Mouse (Mus musculus) embryo, embryonic 11.5 days (tissue): Measurements from ENCODE around the gene Zfp91.
"Not testable (repeated sequence)": the region's sequence is repeated elsewhere in the genome, so short reads cannot be mapped to it uniquely, and the experiment has no call there.

Experiments
- DNase-seq: peaks from one replicate; pipeline ENCODE4 v3.0.0-alpha.2; 2012; ENCODE audit warnings: low read depth, low spot score

Gene Zfp91

GRCm38 (mm10) chr19:12794056-12795044, 1.6 kb downstream of the Zfp91 start:
- peak; percentile 82 for DNase-seq

DNA sequence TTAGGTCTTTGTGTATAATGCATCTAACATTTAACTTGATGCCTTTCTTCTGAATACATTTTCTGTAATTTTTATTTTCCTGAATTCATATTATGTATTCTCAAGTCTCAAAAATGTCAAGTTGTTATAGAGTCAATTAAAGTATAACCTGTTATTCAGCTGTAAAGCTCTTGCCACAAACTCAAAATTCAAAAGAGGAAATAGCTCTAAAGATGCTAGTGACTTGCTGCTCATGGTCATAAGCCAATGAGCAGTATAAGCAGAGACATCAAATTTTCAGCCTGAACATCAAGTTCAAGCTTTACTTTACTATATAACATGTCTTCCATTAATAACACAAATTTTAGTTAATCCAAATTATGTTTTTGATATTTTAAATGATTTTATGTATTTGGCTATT, 3.6 kb downstream of the Zfp91 start:
- no peak for DNase-seq

DNA sequence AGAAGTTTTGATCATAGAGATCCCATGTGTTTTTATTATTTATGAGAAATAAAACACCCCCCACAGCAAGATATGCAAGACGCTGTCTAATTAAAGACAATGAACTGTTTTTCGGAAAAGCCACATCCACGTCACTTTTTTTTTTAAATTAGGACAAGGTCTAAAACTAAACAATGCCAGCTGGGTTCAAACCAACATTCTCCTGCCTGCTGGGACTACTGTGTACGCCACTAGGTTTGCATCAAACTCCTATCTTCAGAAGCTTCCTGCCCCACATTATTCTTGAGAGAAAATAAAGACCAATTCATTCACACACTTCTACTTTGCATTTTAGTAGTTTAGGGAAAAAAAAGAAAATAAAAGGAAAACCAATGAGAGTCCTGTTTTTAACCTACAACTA, 8.2 kb downstream of the Zfp91 start:
- no peak for DNase-seq

GRCm38 (mm10) chr19:12786803-12787395, 9.0 kb downstream of the Zfp91 start:
- no peak for DNase-seq

DNA sequence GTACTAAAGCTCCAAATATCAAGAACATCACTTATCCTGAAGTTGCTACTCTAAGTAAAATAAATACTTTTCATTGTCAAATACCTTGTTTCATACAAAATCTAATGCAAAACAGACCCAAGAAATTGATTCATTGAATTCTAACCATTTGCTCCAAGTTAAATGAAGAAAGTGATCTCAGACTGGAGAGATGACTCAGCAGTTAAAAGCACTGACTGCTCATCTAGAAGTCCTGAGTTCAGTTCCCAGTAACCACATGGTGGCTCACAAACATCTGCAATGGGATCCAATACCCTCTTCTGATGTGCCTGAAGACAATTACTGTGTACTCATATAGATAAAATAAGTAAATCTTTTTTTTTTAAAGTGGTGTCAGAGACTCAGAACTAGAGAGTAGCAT, 15.5 kb downstream of the Zfp91 start:
- DNase-seq, result no peak

- DNase-seq, result no peak
These were observed 25.0 kb downstream of the Zfp91 start for GRCm38 (mm10) chr19:12770888-12771287.

DNA sequence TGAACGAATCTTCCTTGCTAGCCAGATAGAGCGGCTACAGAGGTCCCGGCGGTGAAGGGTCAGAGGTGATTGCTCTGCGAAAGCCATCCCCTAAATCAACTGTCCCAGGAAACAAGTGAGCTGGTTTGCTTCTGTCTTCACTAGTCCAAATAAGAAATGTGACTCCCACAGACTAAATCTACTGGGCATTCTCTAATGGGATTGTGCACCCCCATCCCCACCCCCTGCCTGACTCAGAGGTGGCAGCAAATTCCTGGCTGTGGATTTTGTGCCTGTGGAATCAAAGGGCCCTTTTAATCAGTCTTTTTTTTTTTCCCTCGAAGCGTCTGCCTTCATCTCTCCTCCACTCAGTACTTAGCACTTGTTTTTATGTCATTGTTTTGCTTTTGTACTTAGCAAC, 30.6 kb downstream of the Zfp91 start, which contains the start of gene Cntf:
Gene Cntf, minus strand, starts transcription at position 325 of the 400 bp plus-strand sequence.
- no peak for DNase-seq

DNA sequence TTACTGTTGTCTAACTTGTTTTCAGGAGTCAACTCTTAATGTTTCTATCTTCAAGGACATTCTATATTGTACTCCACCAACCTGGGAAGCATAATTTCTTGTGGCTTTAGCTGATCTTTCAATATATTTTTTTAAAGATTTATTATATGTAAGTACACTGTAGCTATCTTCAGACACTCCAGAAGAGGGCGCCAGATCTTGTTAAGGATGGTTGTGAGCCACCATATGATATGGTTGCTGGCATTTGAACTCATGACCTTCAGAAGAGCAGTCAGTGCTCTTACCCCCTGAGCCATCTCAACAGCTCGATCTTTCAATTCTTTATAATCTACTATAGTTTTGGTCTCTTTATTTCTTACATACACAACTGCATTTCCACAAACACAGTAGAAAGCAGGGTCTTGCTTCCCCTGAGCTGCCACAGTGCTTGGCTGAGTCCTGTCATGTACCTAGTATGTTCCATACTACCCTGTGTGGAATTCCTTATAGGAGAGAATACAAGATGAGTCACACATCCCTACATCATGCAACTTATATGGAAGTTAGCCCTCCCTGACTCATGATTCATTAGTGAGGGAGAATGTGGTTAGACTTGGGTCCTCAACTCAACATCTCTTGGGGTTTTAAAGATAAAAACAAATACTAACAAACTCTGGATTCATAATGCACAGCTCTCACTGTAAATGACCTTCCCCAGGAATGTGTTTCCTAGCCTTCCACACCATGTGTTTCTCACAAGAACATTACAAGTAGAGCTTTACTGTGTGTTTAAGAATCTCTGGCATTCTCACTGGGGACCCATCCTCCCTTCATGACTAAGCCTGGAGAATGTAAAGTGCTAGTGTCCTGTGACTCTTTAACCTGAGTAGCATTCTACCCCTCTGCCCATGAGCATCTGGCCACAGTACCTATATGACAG, 33.5 kb downstream of the Zfp91 start:
- no peak for DNase-seq

GRCm38 (mm10) chr19:12759656-12760055, 36.3 kb downstream of the Zfp91 start:
- no peak for DNase-seq

DNA sequence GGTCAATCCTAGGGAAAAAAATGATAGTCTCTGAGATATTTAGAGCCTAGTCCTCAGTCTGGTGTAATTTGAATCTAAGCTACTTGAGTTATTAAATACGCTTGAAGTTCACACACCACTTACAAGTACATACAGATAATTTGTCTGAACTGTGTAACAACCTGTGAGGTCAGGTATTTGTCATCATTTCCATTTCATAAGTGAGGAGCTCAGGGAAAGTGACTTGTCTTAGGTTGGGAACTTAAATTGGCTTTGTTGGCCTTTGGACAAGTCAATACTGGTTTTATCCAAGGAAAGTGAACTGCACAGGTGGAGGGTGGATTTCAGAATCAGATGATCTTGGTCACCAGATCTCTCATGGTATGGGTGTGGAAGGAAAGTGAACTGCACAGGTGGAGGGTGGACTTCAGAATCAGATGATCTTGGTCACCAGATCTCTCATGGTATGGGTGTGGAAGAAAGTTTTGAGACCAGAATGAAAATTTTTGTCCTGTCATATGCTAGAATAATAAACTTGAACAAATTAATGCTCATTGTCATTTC, 36.9 kb downstream of the Zfp91 start:
- DNase-seq, result no peak

- no peak for DNase-seq
These were observed 39.6 kb downstream of the Zfp91 start for GRCm38 (mm10) chr19:12756286-12756685.

GRCm38 (mm10) chr19:12731950-12732349, 64.0 kb downstream of the Zfp91 start:
- no peak for DNase-seq

DNA sequence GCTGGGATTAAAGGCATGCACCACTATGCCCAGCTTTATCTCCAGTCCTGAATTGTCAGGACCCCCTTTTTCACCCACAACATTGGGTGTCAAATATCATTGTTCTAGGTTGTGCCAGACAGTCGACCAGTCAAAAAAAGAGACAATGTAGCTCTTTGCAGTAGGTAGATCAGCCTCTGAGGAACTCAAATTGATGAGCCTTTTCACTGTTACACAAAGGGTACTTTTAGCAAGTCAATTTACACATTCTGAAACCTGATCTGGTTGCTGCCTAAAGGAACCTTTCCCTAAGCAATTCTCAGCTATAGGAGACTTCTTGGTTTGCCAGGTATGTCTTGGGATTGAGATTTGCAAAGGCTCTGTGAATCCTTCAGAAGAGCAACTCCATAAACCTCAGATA, 64.9 kb downstream of the Zfp91 start:
- DNase-seq, result no peak

- no peak for DNase-seq
These were observed 70.1 kb downstream of the Zfp91 start for GRCm38 (mm10) chr19:12725851-12726250.

GRCm38 (mm10) chr19:12722308-12722707, 73.6 kb downstream of the Zfp91 start:
- DNase-seq, result no peak

GRCm38 (mm10) chr19:12721596-12721995, 74.3 kb downstream of the Zfp91 start:
- DNase-seq, result not testable (repeated sequence)

- not testable (repeated sequence) for DNase-seq
These were observed 75.0 kb downstream of the Zfp91 start for GRCm38 (mm10) chr19:12720919-12721318.

- DNase-seq, result no peak
These were observed 75.5 kb downstream of the Zfp91 start for GRCm38 (mm10) chr19:12720463-12720862.

- no peak for DNase-seq
These were observed 76.7 kb downstream of the Zfp91 start for GRCm38 (mm10) chr19:12719189-12719588.
